Comparison of ENCODE assay signal across 15 mouse cellular contexts in genomic region chr2:127987706-127988105, GRCm38 (mm10).
"Had no signal": no experiment of that assay in that cellular context is flagged by ENCODE, and none has a peak within 500 bp of the region (broad histone marks: within the 10 kb centered on the region; RNA-seq: fewer than 3 reads in every experiment).

No protein-coding gene starts in this region.

- H3K4me3 ChIP-seq: layer of hippocampus, adult 2 months; limb, embryonic 12.5 days; limb, embryonic 15.5 days; liver, embryonic 13.5 days; megakaryocyte, embryonic 14.5 days; midbrain, embryonic 10.5 days; midbrain, embryonic 13.5 days had no signal

- H3K27ac ChIP-seq: kidney, postnatal 0 days; layer of hippocampus, adult 2 months; limb, embryonic 12.5 days; limb, embryonic 15.5 days; liver, embryonic 13.5 days; midbrain, embryonic 10.5 days; midbrain, embryonic 13.5 days had no signal

- H3K9ac ChIP-seq: limb, embryonic 12.5 days; limb, embryonic 15.5 days; liver, embryonic 13.5 days; midbrain, embryonic 13.5 days had no signal

- H3K36me3 ChIP-seq: limb, embryonic 12.5 days; limb, embryonic 15.5 days; liver, embryonic 13.5 days; midbrain, embryonic 10.5 days; midbrain, embryonic 13.5 days had no signal

- H3K27me3 ChIP-seq: limb, embryonic 12.5 days; limb, embryonic 15.5 days; liver, embryonic 13.5 days; midbrain, embryonic 13.5 days had no signal

- H3K4me2 ChIP-seq: limb, embryonic 12.5 days; limb, embryonic 15.5 days; liver, embryonic 13.5 days; midbrain, embryonic 13.5 days had no signal

- DNase-seq: kidney, adult 2 months; kidney, postnatal 25 days; layer of hippocampus, adult 9-11 months; liver, embryonic 13.5 days; lung, adult 2 months; lung, postnatal 10 days; lung, postnatal 36 days; thymus, postnatal 25 days had no signal

- H3K9me3 ChIP-seq: limb, embryonic 12.5 days; limb, embryonic 15.5 days; liver, embryonic 13.5 days; midbrain, embryonic 10.5 days; midbrain, embryonic 13.5 days had no signal

- H3K4me1 ChIP-seq: limb, embryonic 12.5 days; limb, embryonic 15.5 days; megakaryocyte, embryonic 14.5 days had no signal

- ATAC-seq: midbrain, embryonic 13.5 days had no signal
